Mouse (Mus musculus) MEL (cell line): ENCODE measurements around the gene Uba2. TPM values are rescaled to one million over a fixed set of nuclear protein-coding genes. Genes with fewer than 3 reads are reported as not detected.

ENCODE experiments used
- DNase-seq: peaks from one replicate; pipeline ENCODE4 v3.0.0; 2011; ENCODE audit warnings: low read depth, low spot score
- H3K27ac ChIP-seq: 2 replicates; pipeline ENCODE4 v1.5.1; 2012; ENCODE audit warnings: low read depth, mild to moderate bottlenecking, control low read depth, low read length, moderate library complexity; ENCODE audit not compliant: control insufficient read depth
- H3K27me3 ChIP-seq, 2 experiments: fragments of 150-350 bp in 1 of 2; sonication (generic) in 1 of 2; 2 replicates each; pipeline ENCODE4 v1.6.1; 2012; ENCODE audit warnings: low read length in 2 of 2, mild to moderate bottlenecking in 2 of 2, improper control_type of control experiment in 1 of 2, moderate library complexity in 1 of 2; ENCODE audit not compliant: insufficient read depth in 2 of 2, control insufficient read depth in 1 of 2
- H3K36me3 ChIP-seq, 2 experiments: 2 replicates each; pipeline ENCODE4 v1.6.1; 2012 to 2014; ENCODE audit warnings: low read length in 2 of 2, improper control_type of control experiment in 1 of 2, inconsistent platforms in 1 of 2, mild to moderate bottlenecking in 1 of 2; ENCODE audit not compliant: insufficient read depth in 2 of 2, control insufficient read depth in 1 of 2
- H3K4me1 ChIP-seq, 2 experiments: fragments of 150-350 bp in 1 of 2; sonication (generic) in 1 of 2; 2 replicates each; pipeline ENCODE4 v1.6.1; 2012; ENCODE audit warnings: low read length in 2 of 2, improper control_type of control experiment in 1 of 2, mild to moderate bottlenecking in 1 of 2; ENCODE audit not compliant: insufficient read depth in 2 of 2, control insufficient read depth in 1 of 2
- H3K4me3 ChIP-seq, 2 experiments: fragments of 150-350 bp in 1 of 2; sonication (generic) in 1 of 2; 2 replicates each; pipeline ENCODE4 v1.5.1; 2012; ENCODE audit warnings: low read depth in 2 of 2, low read length in 2 of 2, mild to moderate bottlenecking in 2 of 2, moderate library complexity in 2 of 2, control low read depth in 1 of 2, improper control_type of control experiment in 1 of 2; ENCODE audit not compliant: control insufficient read depth in 1 of 2, insufficient read depth in 1 of 2
- H3K79me2 ChIP-seq: 2 replicates; pipeline ENCODE4 v1.6.1; 2012; ENCODE audit warnings: mild to moderate bottlenecking, low read length, moderate library complexity; ENCODE audit not compliant: control insufficient read depth, poor library complexity, insufficient read depth
- H3K9ac ChIP-seq: 2 replicates; pipeline ENCODE4 v1.6.1; 2012; ENCODE audit warnings: low read depth, mild to moderate bottlenecking, control low read depth, low read length, moderate library complexity; ENCODE audit not compliant: control insufficient read depth, poor library complexity, severe bottlenecking
- H3K9me3 ChIP-seq: fragments of 150-350 bp; sonication (generic); replicated peaks from 2 replicates; pipeline ENCODE4 v1.6.1; 2012; ENCODE audit warnings: mild to moderate bottlenecking, low read length, improper control_type of control experiment, moderate library complexity; ENCODE audit not compliant: insufficient read depth
- ELF1 ChIP-seq: IDR thresholded peaks from 2 replicates; pipeline ENCODE4 v1.6.1; 2014; ENCODE audit warnings: low read depth, mild to moderate bottlenecking, inconsistent platforms, low read length, improper control_type of control experiment, moderate library complexity
- EP300 ChIP-seq, 2 experiments: IDR thresholded peaks; 2 replicates each; pipeline ENCODE4 v1.6.1; 2011; ENCODE audit warnings: improper control_type of control experiment in 2 of 2, low read length in 2 of 2, low read depth in 1 of 2, mild to moderate bottlenecking in 1 of 2
- ETS1 ChIP-seq: IDR thresholded peaks from 2 replicates; pipeline ENCODE4 v1.6.1; 2012; ENCODE audit warnings: low read depth, mild to moderate bottlenecking, inconsistent platforms, low read length, improper control_type of control experiment, moderate library complexity
- GABPA ChIP-seq: IDR thresholded peaks from 2 replicates; pipeline ENCODE4 v1.6.1; 2012; ENCODE audit warnings: low read depth, mild to moderate bottlenecking, inconsistent platforms, low read length, improper control_type of control experiment, moderate library complexity
- GATA1 ChIP-seq: IDR thresholded peaks from 2 replicates; pipeline ENCODE4 v1.6.1; 2011; ENCODE audit warnings: low read depth, low read length, improper control_type of control experiment
- HCFC1 ChIP-seq: IDR thresholded peaks from 2 replicates; pipeline ENCODE4 v1.6.1; 2012; ENCODE audit warnings: low read depth, mild to moderate bottlenecking, inconsistent platforms, low read length, improper control_type of control experiment, moderate library complexity
- JUND ChIP-seq: IDR thresholded peaks from 2 replicates; pipeline ENCODE4 v1.6.1; 2011; ENCODE audit warnings: low read depth, mild to moderate bottlenecking, improper control_type of control experiment, low read length
- KAT2A ChIP-seq: conservative IDR thresholded peaks from 2 replicates; pipeline ENCODE4 v1.6.1; 2012; ENCODE audit warnings: low read depth, low read length, improper control_type of control experiment, inconsistent platforms
- MAFK ChIP-seq: IDR thresholded peaks from 2 replicates; pipeline ENCODE4 v1.6.1; 2011; ENCODE audit warnings: low read depth, mild to moderate bottlenecking, low read length, improper control_type of control experiment, borderline replicate concordance
- MAX ChIP-seq: IDR thresholded peaks from 2 replicates; pipeline ENCODE4 v1.6.1; 2011; ENCODE audit warnings: low read length, improper control_type of control experiment
- MXI1 ChIP-seq: IDR thresholded peaks from 2 replicates; pipeline ENCODE4 v1.6.1; 2011; ENCODE audit warnings: mild to moderate bottlenecking, low read depth, low read length, improper control_type of control experiment
- MYB ChIP-seq: IDR thresholded peaks from 2 replicates; pipeline ENCODE4 v1.6.1; 2011; ENCODE audit warnings: mild to moderate bottlenecking, low read depth, low read length, improper control_type of control experiment
- POLR2A ChIP-seq, 2 experiments: IDR thresholded peaks; 2 replicates each; pipeline ENCODE4 v1.6.1; 2011 to 2012; ENCODE audit warnings: low read length in 2 of 2, mild to moderate bottlenecking in 2 of 2, control low read depth in 1 of 2, improper control_type of control experiment in 1 of 2, low read depth in 1 of 2, moderate library complexity in 1 of 2; ENCODE audit not compliant: control insufficient read depth in 1 of 2, insufficient read depth in 1 of 2, poor library complexity in 1 of 2
- POLR2AphosphoS2 ChIP-seq: IDR thresholded peaks from 2 replicates; pipeline ENCODE4 v1.6.1; 2011; ENCODE audit warnings: low read length, improper control_type of control experiment
- POLR2AphosphoS5 ChIP-seq: IDR thresholded peaks from 2 replicates; pipeline ENCODE4 v1.6.1; 2012; ENCODE audit warnings: low read depth, borderline replicate concordance, mild to moderate bottlenecking, inconsistent platforms, low read length, moderate library complexity, mixed read lengths
- RAD21 ChIP-seq: IDR thresholded peaks from 2 replicates; pipeline ENCODE4 v1.6.1; 2011; ENCODE audit warnings: mild to moderate bottlenecking, low read depth, low read length, improper control_type of control experiment
- RCOR1 ChIP-seq: IDR thresholded peaks from 2 replicates; pipeline ENCODE4 v1.6.1; 2012; ENCODE audit warnings: low read depth, mild to moderate bottlenecking, inconsistent platforms, low read length, improper control_type of control experiment
- SMC3 ChIP-seq: IDR thresholded peaks from 2 replicates; pipeline ENCODE4 v1.6.1; 2011; ENCODE audit warnings: low read depth, low read length, improper control_type of control experiment
- TBP ChIP-seq: IDR thresholded peaks from 2 replicates; pipeline ENCODE4 v1.8.0; 2011; ENCODE audit warnings: low read depth, low read length, improper control_type of control experiment
- ZC3H11A ChIP-seq: IDR thresholded peaks from 2 replicates; pipeline ENCODE4 v1.6.1; 2012; ENCODE audit warnings: low read depth, mild to moderate bottlenecking, inconsistent platforms, low read length, improper control_type of control experiment
- ZNF384 ChIP-seq: IDR thresholded peaks from 2 replicates; pipeline ENCODE4 v1.6.1; 2012; ENCODE audit warnings: low read depth, mild to moderate bottlenecking, inconsistent platforms, low read length, improper control_type of control experiment
- polyA plus RNA-seq, 2 experiments: library from polyadenylated mRNA; stranded (reverse) in 1 of 2; unstranded in 1 of 2; fragments of >175 nt in 1 of 2; fragments of >200 nt in 1 of 2; gene quantifications; 2 replicates each; pipeline versions ENCODE4 v1.2.1 to v1.2.4; 2012; ENCODE audit warnings: low replicate concordance in 2 of 2, low read depth in 1 of 2; ENCODE audit not compliant: insufficient read length in 2 of 2, insufficient read depth in 1 of 2, missing spikeins in 1 of 2
- total RNA-seq: library from RNA; depleted of rRNA; stranded (reverse); fragments of 300-350 nt; gene quantifications from 2 replicates; pipeline ENCODE4 v1.2.3, GENCODE M21; 2012

Gene Uba2
- total and polyA plus RNA-seq, 3 experiments: 201 to 207 TPM; not detected in 1

- no peak for DNase-seq
- no peak overlapping the region for H3K4me3 ChIP-seq
- H3K36me3 ChIP-seq: peaks cover 0 to 15% of the 10 kb centered on the region in 2 experiments; a peak in 2 of 4 replicates
- no peak overlapping the region for H3K27ac ChIP-seq
- no peaks in the 10 kb centered on the region for H3K79me2 ChIP-seq
- no peaks in the 10 kb centered on the region for H3K27me3 ChIP-seq
- H3K9me3 ChIP-seq: no peaks in the 10 kb centered on the region
- no peak overlapping the region for H3K9ac ChIP-seq
- no peak for TF ChIP-seq ETS1
- TF ChIP-seq POLR2AphosphoS2: peak; percentile 64; the same call in 1 of the 2 replicates
- TF ChIP-seq MAFK: no peak
- no peaks in the 10 kb centered on the region for H3K4me1 ChIP-seq
Observed at GRCm38 (mm10) chr7:34139493-34139892, 29.9 kb downstream of the Uba2 start.

- Histone ChIP-seq H3K36me3 (no peaks in the 10 kb centered on the region), H3K4me1 (no peaks in the 10 kb centered on the region), H3K79me2 (no peaks in the 10 kb centered on the region), H3K27ac (no peak overlapping the region), H3K9me3 (no peaks in the 10 kb centered on the region), H3K4me3 (no peak overlapping the region), H3K27me3 (no peaks in the 10 kb centered on the region), H3K9ac (no peak overlapping the region)
- TF ChIP-seq POLR2AphosphoS5 (no peak), EP300 (IDR thresholded peaks at IDR 0.05; ENCODE audit: low read depth in 1 of 2, low read length in 2 of 2) (no peak), GABPA (no peak), ZC3H11A (no peak), MAX (no peak), GATA1 (no peak), RAD21 (no peak), SMC3 (no peak), RCOR1 (no peak)
- no peak for DNase-seq
Observed at GRCm38 (mm10) chr7:34134336-34134735, 35.1 kb downstream of the Uba2 start.

DNA sequence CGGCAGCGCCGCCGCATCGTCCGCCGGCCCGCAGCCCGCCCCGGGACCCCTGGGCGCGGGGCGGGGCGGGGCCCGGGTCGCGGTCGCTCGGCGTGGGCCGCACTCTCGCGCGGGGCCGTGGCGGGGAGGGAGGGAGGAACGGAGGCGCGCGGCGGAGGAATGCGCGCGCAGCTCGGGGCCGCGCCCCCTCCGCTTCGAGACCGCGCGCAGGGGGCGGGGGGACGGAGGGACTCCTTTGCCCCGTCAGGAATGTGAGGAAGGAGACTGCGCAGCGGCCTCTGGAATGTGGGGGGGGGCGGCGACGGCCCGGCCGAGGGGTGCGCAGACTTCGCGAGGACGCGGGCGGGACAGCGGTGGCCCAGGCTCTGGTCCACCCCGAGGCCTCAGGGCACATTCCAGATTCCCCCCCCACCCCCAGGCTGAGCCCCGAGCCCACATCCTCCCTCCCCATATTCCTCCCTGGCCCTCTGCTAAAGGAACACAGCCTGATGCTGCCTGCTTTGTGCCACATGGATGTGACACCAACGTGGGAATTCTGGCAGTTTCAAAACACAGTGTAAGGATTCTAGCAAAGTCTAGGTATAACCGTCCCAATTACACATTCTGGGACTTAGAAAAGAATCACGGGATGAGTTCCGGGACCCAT, 36.2 kb downstream of the Uba2 start, which contains the start of gene Wtip:
Gene Wtip (minus strand): TSS at position 152 of the 646 bp plus-strand sequence.
- no peaks in the 10 kb centered on the region for H3K79me2 ChIP-seq
- H3K36me3 ChIP-seq: no peaks in the 10 kb centered on the region
- no peak within 1 kb of the TSS for H3K9ac ChIP-seq
- TF ChIP-seq MAFK: no peak
- no peak for TF ChIP-seq MXI1
- no peak for TF ChIP-seq POLR2A (IDR thresholded peaks at IDR 0.05; ENCODE audit: control insufficient read depth in 1 of 2, insufficient read depth in 1 of 2, low read depth in 1 of 2, low read length in 2 of 2, poor library complexity in 1 of 2)
- TF ChIP-seq KAT2A: no peak
- no peak for TF ChIP-seq ELF1
- no peak for TF ChIP-seq MYB
- no peak for TF ChIP-seq JUND
- TF ChIP-seq ZC3H11A: no peak
- TF ChIP-seq HCFC1: no peak
- TF ChIP-seq ZNF384: no peak
- no peak for TF ChIP-seq TBP
- no peak for TF ChIP-seq POLR2AphosphoS2
- TF ChIP-seq, all 39 proteins: peak for 0
- H3K9me3 ChIP-seq: no peaks in the 10 kb centered on the region
- H3K27ac ChIP-seq: no peak within 1 kb of the TSS
- H3K4me1 ChIP-seq: no peaks in the 10 kb centered on the region
- no peaks in the 10 kb centered on the region for H3K27me3 ChIP-seq
- no peak within 1 kb of the TSS for H3K4me3 ChIP-seq
- no peak for DNase-seq
